ENCODE assay signal across 12 mouse cellular contexts in genomic region chr15:25916252-25916651, GRCm38 (mm10).
DNase-seq lines count a peak whose midpoint lies in the region; ATAC-seq and TF ChIP-seq lines count a peak whose summit lies in the region.
"Had no signal": no experiment of that assay in that cellular context is flagged by ENCODE, and none has a peak within 500 bp of the region (broad histone marks: within the 10 kb centered on the region; RNA-seq: fewer than 3 reads in every experiment).

No protein-coding gene starts in this region.

- 68% methylated on average over 2 of the region's 2 CpGs for WGBS in heart, embryonic 12.5 days

- no peak overlapping the region for H3K4me2 ChIP-seq in heart, embryonic 12.5 days
- H3K4me2 ChIP-seq: limb, embryonic 13.5 days; lung, embryonic 14.5 days; midbrain, embryonic 12.5 days; neural tube, embryonic 15.5 days had no signal

- peaks cover 75% of the 10 kb centered on the region for H3K4me1 ChIP-seq in heart, embryonic 12.5 days (replicated peaks)
- H3K4me1 ChIP-seq in embryonic fibroblast, embryonic 13.5 days (ENCODE audit: control insufficient read depth, insufficient read depth, low read length), result peaks cover 12% of the 10 kb centered on the region

- no peak for TF ChIP-seq POLR2A in embryonic fibroblast, embryonic 13.5 days (IDR thresholded peaks at IDR 0.05; ENCODE audit: low read depth, low read length)

- no peaks in the 10 kb centered on the region for H3K36me3 ChIP-seq in heart, embryonic 12.5 days
- H3K36me3 ChIP-seq: limb, embryonic 13.5 days; midbrain, embryonic 12.5 days; neural tube, embryonic 15.5 days had no signal

- TF ChIP-seq CTCF in layer of hippocampus, adult 2 months (conservative IDR thresholded peaks at IDR 0.05), result no peak
- no peak for TF ChIP-seq CTCF in embryonic fibroblast, embryonic 13.5 days (IDR thresholded peaks at IDR 0.05; ENCODE audit: borderline replicate concordance, insufficient read depth, low read length)

- no peak overlapping the region for H3K4me3 ChIP-seq in heart, embryonic 12.5 days
- H3K4me3 ChIP-seq in layer of hippocampus, adult 2 months, result no peak overlapping the region
- no peak overlapping the region for H3K4me3 ChIP-seq in embryonic fibroblast, embryonic 13.5 days (ENCODE audit: insufficient read depth, low read length)
- H3K4me3 ChIP-seq: limb, embryonic 13.5 days; midbrain, embryonic 12.5 days; neural tube, embryonic 15.5 days had no signal

- no peak for DNase-seq in heart, adult 9 months (ENCODE audit: low spot score in 2 of 2)
- no peak for DNase-seq in layer of hippocampus, adult 2 months (ENCODE audit: low spot score in 2 of 2)
- DNase-seq in layer of hippocampus, adult 9-11 months, result no peak
- no peak for DNase-seq in c-Kit-positive CD71-positive TER-119-positive erythroid progenitor cells, embryonic 14.5 days (ENCODE audit: low spot score)
- DNase-seq in urinary bladder, adult 2 months (ENCODE audit: low spot score), result no peak
- DNase-seq: cerebellum, adult 8-10 months; lung, embryonic 14.5 days had no signal

- no peaks in the 10 kb centered on the region for H3K27me3 ChIP-seq in heart, embryonic 12.5 days (replicated peaks)
- H3K27me3 ChIP-seq: limb, embryonic 13.5 days; midbrain, embryonic 12.5 days; neural tube, embryonic 15.5 days had no signal

- peak overlapping the region; percentile 76 for H3K27ac ChIP-seq in heart, embryonic 12.5 days (ENCODE audit: poor library complexity, severe bottlenecking)
- H3K27ac ChIP-seq in layer of hippocampus, adult 2 months, result peak overlapping the region; percentile 69; the same call in 1 of the 2 replicates
- H3K27ac ChIP-seq in embryonic fibroblast, embryonic 13.5 days (ENCODE audit: insufficient read depth, low read length), result peak overlapping the region; percentile 28; the same call in 1 of the 2 replicates
- H3K27ac ChIP-seq: limb, embryonic 13.5 days had no signal

- no peak overlapping the region for H3K9ac ChIP-seq in heart, embryonic 12.5 days
- H3K9ac ChIP-seq: limb, embryonic 13.5 days; lung, embryonic 14.5 days; midbrain, embryonic 12.5 days; neural tube, embryonic 15.5 days had no signal

- no peaks in the 10 kb centered on the region for H3K9me3 ChIP-seq in heart, embryonic 12.5 days (replicated peaks)
- H3K9me3 ChIP-seq: limb, embryonic 13.5 days; midbrain, embryonic 12.5 days; neural tube, embryonic 15.5 days had no signal

- ATAC-seq in heart, embryonic 12.5 days (ENCODE audit: insufficient number of reproducible peaks, low FRiP score), result no peak
